Mouse (Mus musculus) liver, embryonic 14.5 days (tissue): ENCODE measurements at regions not wholly inside any gene's neighbourhood (a gene's known extent, or its start where the extent isn't known, plus 50 kb on each side); places are given as distances from the start of the nearest gene placed in this dataset.
A peak's percentile ranks its signal among the peaks of the same experiment; 100 is the strongest.

Experiments used
- ATAC-seq: fragments of 200-750 bp; cut with Nextera tagmentation; 2 replicates; pipeline ENCODE4 v1.8.0; 2017; ENCODE audit warnings: moderate number of reproducible peaks, mild to moderate bottlenecking, moderate library complexity; ENCODE audit not compliant: insufficient read depth
- DNase-seq, 3 experiments: peaks; one replicate each; pipeline ENCODE4 v3.0.0-alpha.2; 2012 to 2013; ENCODE audit warnings: low read depth in 3 of 3, low spot score in 3 of 3
- H3K27ac ChIP-seq: fragments of 300-500 bp; sonication (generic); 2 replicates; pipeline ENCODE4 v1.5.1; 2014; ENCODE audit warnings: moderate library complexity, mild to moderate bottlenecking, control low read depth, inconsistent platforms
- H3K27me3 ChIP-seq: fragments of 300-500 bp; sonication (generic); 2 replicates; pipeline ENCODE4 v1.6.1; 2014; ENCODE audit warnings: mild to moderate bottlenecking, low read length, moderate library complexity; ENCODE audit not compliant: control insufficient read depth, insufficient read depth
- H3K36me3 ChIP-seq: fragments of 300-500 bp; sonication (generic); replicated peaks from 2 replicates; pipeline ENCODE4 v1.6.1; 2014; ENCODE audit warnings: low read depth; ENCODE audit not compliant: control insufficient read depth, insufficient read depth
- H3K4me1 ChIP-seq, 2 experiments: fragments of 200-500 bp in 1 of 2; fragments of 300-500 bp in 1 of 2; sonication (generic) in 1 of 2; replicated peaks; 2 replicates each; pipeline ENCODE4 v1.6.1; 2012 to 2014; ENCODE audit warnings: antibody characterized with exemption in 1 of 2, inconsistent platforms in 1 of 2, low read length in 1 of 2; ENCODE audit not compliant: control insufficient read depth in 2 of 2, insufficient read depth in 2 of 2
- H3K4me2 ChIP-seq: fragments of 300-500 bp; sonication (generic); 2 replicates; pipeline ENCODE4 v1.6.1; 2014; ENCODE audit warnings: low read depth, mild to moderate bottlenecking, control low read depth, moderate library complexity
- H3K4me3 ChIP-seq, 2 experiments: fragments of 200-500 bp in 1 of 2; fragments of 300-500 bp in 1 of 2; sonication (generic) in 1 of 2; 2 replicates each; pipeline ENCODE4 v1.5.1; 2012 to 2014; ENCODE audit warnings: low read depth in 2 of 2, low read length in 2 of 2, mild to moderate bottlenecking in 2 of 2, control low read depth in 1 of 2, inconsistent platforms in 1 of 2, moderate library complexity in 1 of 2; ENCODE audit not compliant: insufficient read depth in 1 of 2
- H3K9ac ChIP-seq: fragments of 300-500 bp; sonication (generic); replicated peaks from 2 replicates; pipeline ENCODE4 v1.6.1; 2014; ENCODE audit warnings: mild to moderate bottlenecking, control low read depth, moderate library complexity
- H3K9me3 ChIP-seq: fragments of 300-500 bp; sonication (generic); 2 replicates; pipeline ENCODE4 v1.6.1; 2016; ENCODE audit warnings: low read length, mixed read lengths; ENCODE audit not compliant: control insufficient read depth
- CTCF ChIP-seq: IDR thresholded peaks from 2 replicates; pipeline ENCODE4 v1.5.1; 2016; ENCODE audit warnings: antibody characterized with exemption, low read depth, control low read depth
- EP300 ChIP-seq: IDR thresholded peaks from 2 replicates; pipeline ENCODE4 v1.6.1; 2016; ENCODE audit warnings: antibody characterized with exemption, low read depth
- WGBS: fragments of 180-500 bp; shearing (Covaris S2); extraction: QIAGEN DNeasy Blood & Tissue Kit; methylation state at CpG from one replicate; pipeline ENCODE4 v1.1.7; 2014; ENCODE audit not compliant: insufficient replicate concordance; 5-methylcytosine and 5-hydroxymethylcytosine counted together

DNA sequence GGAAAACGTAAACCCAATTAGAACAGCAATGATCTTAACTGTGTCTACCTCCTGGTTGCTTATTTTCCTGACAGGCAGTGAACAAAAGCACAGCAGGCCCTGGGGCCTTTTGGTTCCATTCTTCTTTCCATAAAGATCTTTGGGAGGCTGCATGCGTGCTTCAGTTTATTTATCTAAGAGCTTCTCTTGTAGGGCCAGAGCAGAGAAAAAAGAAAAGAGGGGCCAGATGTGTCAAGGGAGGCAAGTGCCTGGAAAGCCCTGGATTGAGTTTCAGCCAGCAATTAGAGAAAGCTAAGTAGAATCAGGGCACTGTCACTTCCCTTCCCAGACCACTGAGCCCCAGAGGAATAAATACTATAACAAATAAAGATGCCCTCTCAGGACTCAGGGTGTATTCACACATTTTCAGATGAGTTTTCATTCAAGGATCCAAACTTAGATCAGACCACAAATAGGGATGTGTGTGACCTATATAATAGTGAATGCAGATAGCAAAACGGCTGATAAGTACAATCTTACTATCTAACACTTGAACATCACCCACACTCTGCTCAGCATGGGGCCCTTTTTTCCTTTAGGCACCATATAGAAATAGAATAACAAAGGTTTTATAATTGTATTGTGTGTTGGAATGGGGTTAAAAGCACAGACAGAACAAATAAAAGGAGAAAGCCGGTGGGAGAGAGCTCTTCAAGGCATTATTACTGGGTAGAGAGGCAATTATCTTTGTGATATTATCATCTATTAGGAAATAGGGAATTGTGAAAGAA is 612.2 kb downstream of the Slc22a22 start:
- no peak overlapping the region for H3K27ac ChIP-seq
- H3K9me3 ChIP-seq: no peaks in the 10 kb centered on the region
- no peak overlapping the region for H3K4me3 ChIP-seq
- no peak overlapping the region for H3K9ac ChIP-seq
- no peak for DNase-seq
- TF ChIP-seq EP300 (no peak), CTCF (no peak)
- H3K4me2 ChIP-seq: no peak overlapping the region
- 50% methylated on average over 4 of the region's 4 CpGs for WGBS
- no peak for ATAC-seq
- H3K36me3 ChIP-seq: no peaks in the 10 kb centered on the region
- H3K27me3 ChIP-seq: no peaks in the 10 kb centered on the region
- no peaks in the 10 kb centered on the region for H3K4me1 ChIP-seq

DNA sequence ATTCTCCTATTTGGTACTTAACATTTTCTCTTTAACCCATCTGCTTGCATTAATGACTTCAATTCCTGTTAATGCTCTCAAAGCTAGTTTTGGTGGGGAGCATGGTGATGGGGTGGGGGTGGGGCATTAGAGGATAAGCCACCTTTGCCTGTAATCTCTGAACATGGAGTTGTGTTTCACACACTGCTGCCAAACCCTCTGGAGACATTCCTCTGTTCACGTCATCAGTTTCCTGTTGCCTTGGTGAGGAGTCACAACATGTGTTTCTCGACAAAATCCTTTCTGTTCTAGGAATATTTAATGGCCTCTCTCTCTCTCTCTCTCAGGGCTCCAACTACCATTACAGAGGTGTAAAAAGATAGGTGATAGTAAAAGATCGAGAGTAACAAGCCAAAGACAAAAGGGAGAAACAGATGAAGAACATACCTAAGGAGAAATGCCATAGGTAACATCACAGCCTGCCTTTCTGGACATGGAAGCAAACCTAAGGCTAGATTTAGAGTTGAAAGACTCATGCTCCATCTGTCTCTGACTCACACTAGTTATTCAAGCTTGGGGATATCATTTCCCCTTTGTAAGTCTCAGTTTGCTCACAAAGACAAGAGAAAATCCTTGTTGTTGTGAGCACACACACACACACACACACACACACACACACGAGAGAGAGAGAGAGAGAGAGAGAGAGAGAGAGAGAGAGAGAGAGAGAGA is 618.6 kb downstream of the Slc22a22 start:
- ATAC-seq (no peak), DNase-seq (no peak)
- no peaks in the 10 kb centered on the region for H3K36me3 ChIP-seq
- H3K4me1 ChIP-seq: no peaks in the 10 kb centered on the region
- no peak overlapping the region for H3K9ac ChIP-seq
- H3K9me3 ChIP-seq: no peaks in the 10 kb centered on the region
- H3K4me2 ChIP-seq: no peak overlapping the region
- H3K27me3 ChIP-seq: no peaks in the 10 kb centered on the region
- WGBS: 36% methylated on average over 4 of the region's 4 CpGs
- H3K4me3 ChIP-seq: no peak overlapping the region
- H3K27ac ChIP-seq: no peak overlapping the region
- no peak for TF ChIP-seq CTCF
- TF ChIP-seq EP300: no peak

DNA sequence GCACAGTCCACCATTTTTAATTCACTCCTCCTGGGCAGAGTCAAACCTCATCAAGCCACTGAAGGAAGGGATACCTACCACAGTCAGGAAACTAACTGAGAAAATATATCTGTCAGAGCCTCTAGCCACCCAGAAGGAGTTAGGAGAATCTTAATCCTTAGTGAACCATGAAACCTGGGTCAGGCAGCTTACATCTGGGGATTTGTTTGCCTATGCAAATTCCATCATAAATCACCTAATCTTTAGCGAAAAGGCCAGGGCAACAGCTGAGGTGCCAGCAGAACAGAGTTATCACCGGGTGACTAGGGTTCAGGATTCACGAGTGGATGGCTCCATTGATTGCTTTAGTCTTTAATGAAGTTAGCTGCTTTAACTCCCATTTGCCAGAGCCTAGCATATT is 619.3 kb downstream of the Slc22a22 start:
- 32% methylated on average over 3 of the region's 3 CpGs for WGBS
- Histone ChIP-seq H3K27ac (no peak overlapping the region), H3K4me3 (no peak overlapping the region), H3K4me2 (no peak overlapping the region), H3K4me1 (no peaks in the 10 kb centered on the region), H3K9ac (no peak overlapping the region), H3K9me3 (no peaks in the 10 kb centered on the region), H3K27me3 (no peaks in the 10 kb centered on the region), H3K36me3 (no peaks in the 10 kb centered on the region)
- TF ChIP-seq EP300 (no peak), CTCF (no peak)
- ATAC-seq (no peak), DNase-seq (no peak)

DNA sequence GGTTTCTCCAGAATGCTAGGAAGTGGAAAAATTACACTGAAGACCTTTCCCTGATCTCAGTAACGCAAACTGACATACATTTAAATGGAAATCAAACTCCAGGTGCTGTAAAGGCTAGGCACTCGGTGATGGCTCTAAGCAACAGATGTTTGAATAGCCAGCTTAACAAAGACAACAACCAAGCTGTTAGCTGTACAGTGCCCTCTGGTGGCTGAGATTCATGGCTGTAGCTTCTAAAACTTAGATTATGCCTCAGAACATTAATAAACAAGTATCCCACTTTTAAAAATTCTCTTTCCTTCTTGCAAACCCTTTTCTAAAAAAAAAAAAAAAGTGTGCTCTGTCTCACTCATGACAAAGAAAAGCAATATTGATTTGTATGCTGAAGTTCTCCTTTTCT is 621.4 kb downstream of the Slc22a22 start:
- no peaks in the 10 kb centered on the region for H3K4me1 ChIP-seq
- no peak overlapping the region for H3K4me3 ChIP-seq
- WGBS: 15% methylated on average over 2 of the region's 2 CpGs
- ATAC-seq (no peak), DNase-seq (peak in 2 of 3 experiments; percentile 1 to 10)
- H3K9me3 ChIP-seq: no peaks in the 10 kb centered on the region
- no peak overlapping the region for H3K4me2 ChIP-seq
- no peaks in the 10 kb centered on the region for H3K36me3 ChIP-seq
- H3K9ac ChIP-seq: no peak overlapping the region
- TF ChIP-seq CTCF (peak; percentile 54), EP300 (no peak)
- H3K27ac ChIP-seq: no peak overlapping the region
- no peaks in the 10 kb centered on the region for H3K27me3 ChIP-seq

DNA sequence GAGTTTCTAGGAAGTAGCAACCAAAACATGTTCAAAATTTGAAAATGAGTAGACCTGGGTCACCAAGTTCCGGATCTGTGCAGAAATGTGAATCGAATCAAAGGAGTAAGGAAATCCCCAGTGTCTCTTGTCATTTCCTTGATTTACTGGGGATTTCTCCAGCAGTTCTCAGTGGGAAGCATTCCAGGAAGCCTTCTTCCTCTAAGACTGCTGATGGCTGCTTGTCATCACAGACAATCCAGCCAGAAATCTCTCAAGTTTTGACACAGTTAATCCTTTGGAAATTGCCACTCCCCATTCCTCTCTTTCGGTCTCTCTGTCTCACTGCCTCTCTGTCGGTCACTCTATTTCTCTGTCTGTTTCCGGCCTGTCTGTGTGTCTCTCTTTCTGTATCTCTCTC is 624.3 kb downstream of the Slc22a22 start:
- WGBS: 54% methylated on average over 5 of the region's 5 CpGs
- DNase-seq: no peak
- H3K36me3 ChIP-seq: no peaks in the 10 kb centered on the region
- no peak overlapping the region for H3K9ac ChIP-seq
- no peak for ATAC-seq
- no peak overlapping the region for H3K27ac ChIP-seq
- TF ChIP-seq EP300: no peak
- TF ChIP-seq CTCF: no peak
- no peaks in the 10 kb centered on the region for H3K9me3 ChIP-seq
- no peaks in the 10 kb centered on the region for H3K27me3 ChIP-seq
- no peak overlapping the region for H3K4me3 ChIP-seq
- no peak overlapping the region for H3K4me2 ChIP-seq
- H3K4me1 ChIP-seq: no peaks in the 10 kb centered on the region
